Mouse (Mus musculus) hindbrain, embryonic 15.5 days (tissue): ENCODE results near the gene Luc7l2. TPM values are rescaled to one million over a fixed set of nuclear protein-coding genes. Genes with fewer than 3 reads are reported as not detected.

Experiments
- ATAC-seq: fragments of 200-750 bp; cut with Nextera tagmentation; 2 replicates; pipeline ENCODE4 v1.8.0; 2017; ENCODE audit warnings: low read depth, moderate number of reproducible peaks, moderate TSS enrichment; ENCODE audit not compliant: low FRiP score
- H3K27ac ChIP-seq: fragments of 300-500 bp; sonication (generic); replicated peaks from 2 replicates; pipeline ENCODE4 v1.5.1; 2015; ENCODE audit warnings: mild to moderate bottlenecking, inconsistent platforms
- H3K27me3 ChIP-seq: fragments of 300-500 bp; sonication (generic); 2 replicates; pipeline ENCODE4 v1.6.1; 2015; ENCODE audit warnings: control low read depth, inconsistent platforms
- H3K36me3 ChIP-seq: fragments of 300-500 bp; sonication (generic); 2 replicates; pipeline ENCODE4 v1.6.1; 2015; ENCODE audit warnings: control low read depth, inconsistent platforms
- H3K4me1 ChIP-seq: fragments of 300-500 bp; sonication (generic); replicated peaks from 2 replicates; pipeline ENCODE4 v1.6.1; 2015; ENCODE audit warnings: control low read depth, inconsistent platforms
- H3K4me2 ChIP-seq: fragments of 300-500 bp; sonication (generic); 2 replicates; pipeline ENCODE4 v1.6.1; 2015; ENCODE audit warnings: moderate library complexity, mild to moderate bottlenecking, inconsistent platforms
- H3K4me3 ChIP-seq: fragments of 300-500 bp; sonication (generic); 2 replicates; pipeline ENCODE4 v1.5.1; 2015; ENCODE audit warnings: mild to moderate bottlenecking, inconsistent platforms
- H3K9ac ChIP-seq: fragments of 300-500 bp; sonication (generic); 2 replicates; pipeline ENCODE4 v1.6.1; 2015; ENCODE audit warnings: inconsistent platforms
- H3K9me3 ChIP-seq: fragments of 300-500 bp; sonication (generic); 2 replicates; pipeline ENCODE4 v1.6.1; 2016; ENCODE audit warnings: control low read depth, inconsistent platforms
- WGBS: fragments of 180-500 bp; shearing (Covaris S2); methylation state at CpG from one replicate; pipeline ENCODE4 v1.1.7; 2015; 5-methylcytosine and 5-hydroxymethylcytosine counted together
- microRNA-seq: library from miRNA; unstranded; fragments of <30 nt; microRNA quantifications from one replicate; pipeline ENCODE4, GENCODE M21; 2016
- polyA plus RNA-seq: library from polyadenylated mRNA; unstranded; fragments of >200 nt; fragmentation: Nextera tagmentation; extraction: Ambion mirVana; gene quantifications from 2 replicates; pipeline ENCODE4 v1.2.1, GENCODE M21; 2015

Luc7l2 gene
- polyA plus RNA-seq, 1 experiment from 2014 or later = 36.9 TPM

DNA sequence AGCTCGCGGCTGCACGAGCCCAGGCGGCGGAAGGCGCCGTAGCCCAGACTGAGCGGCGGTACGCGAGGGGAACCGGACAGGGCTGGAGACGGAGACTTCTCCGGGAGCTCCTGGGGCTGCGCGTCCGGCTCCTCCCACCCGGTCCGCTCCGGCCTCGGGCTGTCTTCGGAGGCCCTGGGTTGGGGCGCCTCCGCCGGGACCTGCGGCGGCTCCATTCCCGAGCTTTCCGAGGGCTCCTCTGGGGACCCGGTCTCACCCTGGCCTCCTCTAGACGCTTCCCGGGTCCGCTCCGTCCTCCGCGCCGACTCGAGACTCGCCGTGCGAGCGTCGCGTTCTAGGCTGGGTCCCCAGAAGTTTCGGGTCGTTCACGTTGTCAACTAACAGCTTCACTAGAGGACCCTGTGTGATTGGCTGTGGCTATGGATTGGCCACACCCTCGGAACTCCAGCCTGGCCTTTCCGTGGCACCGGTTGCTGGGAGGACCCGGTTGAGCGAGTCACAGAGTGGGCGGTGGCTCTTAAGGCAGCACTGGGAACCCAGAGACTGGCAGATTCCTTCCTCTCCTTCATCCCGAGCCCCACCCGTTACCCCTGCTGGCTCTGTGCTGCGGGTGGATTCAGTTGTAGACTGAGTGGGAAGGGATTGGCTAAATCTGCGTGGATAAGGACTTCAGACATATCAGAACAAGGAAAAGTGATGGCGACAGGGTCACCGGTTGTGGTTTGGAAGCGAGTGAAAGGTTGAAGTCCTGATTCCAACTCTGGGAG is 85.9 kb downstream of the Luc7l2 start, which contains the start of gene Klrg2:
Klrg2 (minus strand) TSS at position 391 of the 767 bp plus-strand sequence.
- WGBS = 3% methylated on average over 36 of the region's 60 CpGs
- H3K36me3 ChIP-seq = no peaks in the 10 kb centered on the region
- peak within 1 kb of the TSS; percentile 99 for H3K4me2 ChIP-seq
- peak within 1 kb of the TSS; percentile 40 for H3K9ac ChIP-seq
- peak within 1 kb of the TSS; percentile 58 for H3K4me3 ChIP-seq
- H3K27me3 ChIP-seq = peaks cover 59% of the 10 kb centered on the region
- H3K27ac ChIP-seq = no peak within 1 kb of the TSS
- ATAC-seq = peak; percentile 79
- peaks cover 22% of the 10 kb centered on the region for H3K4me1 ChIP-seq
- H3K9me3 ChIP-seq = no peaks in the 10 kb centered on the region

DNA sequence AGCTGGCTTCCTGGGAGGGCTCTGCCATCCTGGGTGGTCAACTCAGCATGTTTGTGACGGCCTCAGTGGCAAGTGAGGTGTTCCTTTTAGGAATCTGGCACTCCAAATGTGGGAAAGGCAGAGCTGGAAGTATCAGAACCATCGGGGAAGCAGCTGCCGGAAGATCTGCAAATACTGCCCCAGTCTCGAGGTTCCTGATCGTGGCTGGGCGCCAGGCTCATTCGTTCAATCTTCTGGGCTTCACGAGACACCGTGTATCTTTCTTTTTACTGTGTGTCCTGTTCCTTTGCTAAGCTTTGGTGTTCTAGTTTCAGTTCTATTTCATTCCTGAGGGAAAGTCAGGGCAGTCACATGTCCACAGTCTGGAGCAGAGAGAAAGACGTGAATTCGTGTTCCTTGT is 89.3 kb downstream of the Luc7l2 start:
- no peak for ATAC-seq
- H3K4me3 ChIP-seq = no peak overlapping the region
- no peaks in the 10 kb centered on the region for H3K36me3 ChIP-seq
- H3K4me2 ChIP-seq = no peak overlapping the region
- H3K27me3 ChIP-seq = peaks cover 40% of the 10 kb centered on the region
- peaks cover 22% of the 10 kb centered on the region for H3K4me1 ChIP-seq
- H3K9ac ChIP-seq = no peak overlapping the region
- no peaks in the 10 kb centered on the region for H3K9me3 ChIP-seq
- 80% methylated on average over 11 of the region's 11 CpGs for WGBS
- no peak overlapping the region for H3K27ac ChIP-seq

DNA sequence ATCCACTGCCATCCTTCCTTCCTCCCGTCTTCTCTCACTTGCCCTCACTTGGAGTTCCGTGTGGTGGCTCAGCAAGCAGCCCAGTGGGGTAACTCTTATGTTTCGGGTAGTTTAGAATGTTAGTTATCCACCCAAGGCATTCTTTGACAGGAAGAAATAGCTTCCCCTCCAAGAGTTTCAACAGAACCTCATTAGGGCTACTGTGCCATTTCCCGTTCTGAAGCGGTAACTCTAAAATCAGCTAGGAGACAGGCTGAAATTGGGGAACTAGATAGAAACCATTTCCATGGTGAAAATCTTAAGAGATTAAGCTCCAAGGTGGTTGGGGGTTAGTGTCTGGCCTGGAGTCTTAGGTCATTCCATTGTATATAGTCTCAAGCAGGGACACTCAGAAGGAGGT is 90.1 kb downstream of the Luc7l2 start:
- H3K4me2 ChIP-seq = no peak overlapping the region
- ATAC-seq = no peak
- H3K9ac ChIP-seq = no peak overlapping the region
- H3K9me3 ChIP-seq = no peaks in the 10 kb centered on the region
- H3K4me1 ChIP-seq = peaks cover 16% of the 10 kb centered on the region
- peaks cover 32% of the 10 kb centered on the region for H3K27me3 ChIP-seq
- no peak overlapping the region for H3K27ac ChIP-seq
- WGBS = 83% methylated on average over 5 of the region's 5 CpGs
- no peaks in the 10 kb centered on the region for H3K36me3 ChIP-seq
- no peak overlapping the region for H3K4me3 ChIP-seq

DNA sequence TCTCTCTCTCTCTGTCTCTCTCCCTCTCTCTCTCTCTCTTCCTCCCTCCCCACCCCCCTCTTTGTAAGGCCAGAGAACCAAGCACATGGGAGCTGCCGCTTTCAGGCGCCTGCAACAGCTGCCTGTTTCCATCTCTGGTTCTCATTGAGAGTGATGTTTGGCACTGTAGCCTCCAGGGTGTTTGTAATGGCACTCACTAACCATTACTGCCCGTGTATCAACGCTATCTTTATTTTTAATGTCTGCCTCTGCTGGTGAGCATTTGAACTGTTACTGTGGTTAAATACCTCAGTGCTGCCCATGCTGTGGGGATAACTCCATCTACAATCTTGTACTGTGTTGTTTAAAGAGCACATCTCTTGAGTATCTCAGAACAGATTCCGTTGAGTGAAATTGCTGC is 90.5 kb downstream of the Luc7l2 start:
- ATAC-seq = no peak
- Histone ChIP-seq H3K9ac (no peak overlapping the region), H3K4me3 (no peak overlapping the region)

DNA sequence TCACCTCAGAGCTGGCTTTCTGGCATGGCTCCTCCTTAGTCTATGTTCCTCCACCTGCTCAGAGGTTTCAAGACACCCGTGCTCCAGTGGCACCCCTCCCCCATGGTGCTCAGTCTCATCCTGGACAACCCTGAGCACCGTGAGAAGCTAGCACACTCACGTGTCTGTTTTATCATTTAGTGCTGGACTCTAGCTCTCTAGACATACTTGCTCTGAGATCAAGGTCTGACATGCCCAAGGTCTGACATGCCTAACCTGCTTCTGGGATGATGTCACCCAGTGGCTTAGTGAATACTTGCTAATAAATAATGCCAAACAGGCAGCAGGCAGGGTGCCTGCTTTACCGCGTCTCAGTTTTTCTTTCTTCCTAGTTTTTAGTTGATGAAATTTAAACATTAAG is 91.5 kb downstream of the Luc7l2 start:
- no peaks in the 10 kb centered on the region for H3K9me3 ChIP-seq
- H3K4me2 ChIP-seq = no peak overlapping the region
- no peak overlapping the region for H3K27ac ChIP-seq
- H3K27me3 ChIP-seq = peaks cover 21% of the 10 kb centered on the region
- no peaks in the 10 kb centered on the region for H3K36me3 ChIP-seq
- H3K4me3 ChIP-seq = no peak overlapping the region
- ATAC-seq = peak; percentile 19; the same call in 1 of the 2 replicates
- 84% methylated on average over 5 of the region's 5 CpGs for WGBS
- H3K4me1 ChIP-seq = 0 out of 2 replicates have a peak, but pooled peaks cover 3% of the 10 kb centered on the region
- no peak overlapping the region for H3K9ac ChIP-seq

More for the DNA sequence above, 90.5 kb downstream of the Luc7l2 start:
- Histone ChIP-seq H3K4me1 (peaks cover 11% of the 10 kb centered on the region), H3K4me2 (no peak overlapping the region), H3K9me3 (no peaks in the 10 kb centered on the region), H3K27me3 (peaks cover 30% of the 10 kb centered on the region), H3K27ac (no peak overlapping the region), H3K36me3 (no peaks in the 10 kb centered on the region)
- WGBS = 42% methylated on average over 5 of the region's 5 CpGs

DNA sequence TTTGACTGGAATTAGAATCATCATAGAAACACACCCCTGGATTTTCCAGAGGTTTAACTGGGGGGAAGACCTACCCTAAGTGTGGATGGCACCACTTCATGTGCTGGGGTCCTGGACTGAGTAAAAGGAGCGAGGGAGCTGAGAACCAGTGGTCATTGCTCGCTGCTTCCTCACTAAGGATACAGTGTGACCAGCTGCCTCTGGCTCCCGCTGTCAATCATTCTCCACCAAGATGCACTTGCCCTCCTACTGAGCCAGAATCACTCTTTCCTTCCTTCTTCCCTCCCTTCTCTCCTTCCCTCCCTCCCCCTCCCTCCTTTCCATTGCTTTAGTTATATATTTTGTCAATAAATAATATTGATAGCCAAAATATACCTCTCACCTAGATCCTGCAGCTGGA is 91.9 kb downstream of the Luc7l2 start:
- Histone ChIP-seq H3K27ac (no peak overlapping the region), H3K4me3 (no peak overlapping the region), H3K4me2 (no peak overlapping the region), H3K27me3 (peaks cover 16% of the 10 kb centered on the region), H3K9ac (no peak overlapping the region), H3K4me1 (0 out of 2 replicates have a peak, but pooled peaks cover 3% of the 10 kb centered on the region), H3K36me3 (no peaks in the 10 kb centered on the region), H3K9me3 (no peaks in the 10 kb centered on the region)
- WGBS = 79% methylated on average over 3 of the region's 3 CpGs
- ATAC-seq = no peak

DNA sequence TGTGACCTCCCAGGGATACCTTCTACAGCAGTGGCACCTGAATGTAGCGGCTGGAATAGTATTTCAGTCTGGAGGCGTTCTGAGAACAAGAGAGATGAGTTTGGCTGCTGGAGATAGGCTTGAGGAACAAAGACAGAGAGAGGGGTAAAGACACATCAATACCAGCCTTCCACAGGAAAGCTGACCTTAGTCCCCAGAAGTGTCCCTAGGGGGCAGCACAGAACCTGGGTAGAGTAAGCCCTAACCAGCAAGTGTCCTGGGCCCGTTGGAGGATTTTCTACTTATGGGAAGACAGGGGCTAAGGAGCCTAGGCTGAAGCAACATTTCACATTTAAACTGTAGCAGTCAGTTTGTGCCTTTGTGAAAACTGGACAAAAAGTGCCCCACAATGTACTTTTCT is 98.4 kb downstream of the Luc7l2 start:
- ATAC-seq = no peak
- 75% methylated on average over 3 of the region's 3 CpGs for WGBS

DNA sequence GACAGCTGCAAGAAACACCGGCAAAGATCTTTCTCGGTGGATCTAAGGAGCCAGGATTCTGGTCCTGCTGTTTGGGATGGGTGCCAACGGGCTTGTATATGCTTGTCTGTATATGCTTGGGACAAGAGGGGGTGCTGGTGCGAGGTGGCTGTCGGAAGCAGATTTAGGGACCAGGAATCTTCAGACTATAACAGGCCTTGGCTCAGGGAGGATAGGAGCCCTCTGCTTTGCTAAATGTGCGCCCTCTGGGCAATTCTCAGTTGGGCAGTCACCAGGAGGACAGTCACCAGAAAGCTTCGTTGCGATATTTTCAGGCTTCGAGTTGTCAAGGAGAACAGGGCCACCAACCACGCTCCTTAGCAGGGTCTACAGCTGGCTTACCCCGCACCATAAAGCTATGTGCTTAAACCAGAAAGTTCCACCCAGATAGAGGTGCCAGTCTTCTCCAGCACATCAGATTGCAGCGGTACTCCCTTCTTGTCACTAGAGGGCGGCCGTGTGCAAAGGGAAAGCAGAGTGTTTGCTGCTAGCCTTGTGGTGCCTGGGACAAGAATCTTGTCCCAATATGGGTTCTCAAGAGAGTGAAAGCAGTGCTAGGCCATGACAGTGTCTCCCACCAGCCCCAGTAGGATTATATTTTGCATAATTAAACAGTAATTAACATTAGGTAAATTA is 99.3 kb downstream of the Luc7l2 start:
- H3K27ac ChIP-seq = no peak overlapping the region
- H3K36me3 ChIP-seq = no peaks in the 10 kb centered on the region
- no peaks in the 10 kb centered on the region for H3K9me3 ChIP-seq
- no peak overlapping the region for H3K4me2 ChIP-seq
- no peak overlapping the region for H3K4me3 ChIP-seq
- no peak overlapping the region for H3K9ac ChIP-seq
- ATAC-seq = peak; percentile 69
- H3K4me1 ChIP-seq = 0 out of 2 replicates have a peak, but pooled peaks cover 3% of the 10 kb centered on the region
- 40% methylated on average over 14 of the region's 14 CpGs for WGBS
- no peaks in the 10 kb centered on the region for H3K27me3 ChIP-seq

More for the DNA sequence above, 98.4 kb downstream of the Luc7l2 start:
- no peak overlapping the region for H3K4me3 ChIP-seq
- H3K27me3 ChIP-seq = no peaks in the 10 kb centered on the region
- H3K27ac ChIP-seq = no peak overlapping the region
- H3K4me2 ChIP-seq = no peak overlapping the region
- no peak overlapping the region for H3K9ac ChIP-seq
- 0 out of 2 replicates have a peak, but pooled peaks cover 3% of the 10 kb centered on the region for H3K4me1 ChIP-seq
- H3K36me3 ChIP-seq = no peaks in the 10 kb centered on the region
- no peaks in the 10 kb centered on the region for H3K9me3 ChIP-seq

Small RNAs within 50 kb of the gene (microRNA-seq; reads per million reads assigned to microRNA genes)
- not detected for gene Mir7670

Other genes with a start within 250 kb of the Luc7l2 start
- 1.3 and 1.5 TPM in 2 replicates for gene Zc3hav1, start 196.7 kb upstream of the Luc7l2 start, polyA plus RNA-seq
- gene Ttc26, start 169.9 kb upstream of the Luc7l2 start, polyA plus RNA-seq = 5.7 and 5.9 TPM in 2 replicates
- 18.7 and 19.7 TPM in 2 replicates for gene Ubn2, start 117.4 kb upstream of the Luc7l2 start, polyA plus RNA-seq
- gene Fmc1, start 17.8 kb upstream of the Luc7l2 start, polyA plus RNA-seq = 193 and 210 TPM in 2 replicates
- gene Klrg2, start 85.9 kb downstream of the Luc7l2 start, polyA plus RNA-seq = 0.08 and 0.21 TPM in 2 replicates
- 36.8 and 43.6 TPM in 2 replicates for gene Clec2l, start 111.7 kb downstream of the Luc7l2 start, polyA plus RNA-seq